In genomic region chr15:75268121-75268520, GRCm38 (mm10) we compare ENCODE assay signal across 25 mouse cellular contexts. TPM values are rescaled to one million over a fixed set of nuclear protein-coding genes. Genes with fewer than 3 reads are reported as not detected.
"Had no signal": no experiment of that assay in that cellular context is flagged by ENCODE, and none has a peak within 500 bp of the region (broad histone marks: within the 10 kb centered on the region; RNA-seq: fewer than 3 reads in every experiment).

Gene Ly6f (plus strand): TSS chr15:75268421.

- H3K27me3 ChIP-seq: neural tube, embryonic 12.5 days; neural tube, embryonic 13.5 days; neural tube, embryonic 15.5 days; stomach, embryonic 15.5 days had no signal

- H3K36me3 ChIP-seq: neural tube, embryonic 12.5 days; neural tube, embryonic 13.5 days; neural tube, embryonic 15.5 days; stomach, embryonic 15.5 days had no signal

- H3K27ac ChIP-seq: neural tube, embryonic 12.5 days; neural tube, embryonic 13.5 days; neural tube, embryonic 15.5 days; stomach, embryonic 15.5 days; stomach, postnatal 0 days had no signal

- H3K4me1 ChIP-seq: neural tube, embryonic 12.5 days; neural tube, embryonic 13.5 days; neural tube, embryonic 15.5 days; stomach, embryonic 15.5 days had no signal

- DNase-seq: retina, postnatal 1 day; right cerebral cortex, adult 18-20 months; right cerebral cortex, postnatal 14 days; right cerebral cortex, postnatal 25 days; right cerebral cortex, postnatal 4 days; spleen, adult 18-20 months; thymus, adult 18-20 months; thymus, adult 2 months; thymus, postnatal 14 days; thymus, postnatal 25 days; thymus, postnatal 36 days; thymus, postnatal 4 days had no signal

- H3K4me3 ChIP-seq: neural tube, embryonic 12.5 days; neural tube, embryonic 13.5 days; neural tube, embryonic 15.5 days; stomach, embryonic 15.5 days had no signal

RNA-seq across cellular contexts. Expression of gene Ly6f, which starts in this region (rescaled TPM):
- total RNA-seq: neutrophil, adult 5-6 weeks had no signal
- polyA plus RNA-seq: neural tube, embryonic 12.5 days; neural tube, embryonic 13.5 days; neural tube, embryonic 14.5 days; neural tube, embryonic 15.5 days; small intestine, adult 2 months; spleen, adult 2 months; stomach, embryonic 14.5 days; stomach, embryonic 15.5 days; stomach, embryonic 16.5 days; stomach, postnatal 0 days; testis, adult 2 months; thymus, adult 2 months; urinary bladder, adult 2 months had no signal
